Mouse (Mus musculus) hindbrain, embryonic 10.5 days (tissue): ENCODE data around the gene Llph. TPM values are rescaled to one million over a fixed set of nuclear protein-coding genes. Genes with fewer than 3 reads are reported as not detected.

Source experiments
- DNase-seq: peaks from one replicate; pipeline ENCODE4 v3.0.0-alpha.2; 2017; ENCODE audit warnings: low spot score
- H3K27ac ChIP-seq: fragments of 300-500 bp; sonication (generic); 2 replicates; pipeline ENCODE4 v1.5.1; 2016; ENCODE audit warnings: mild to moderate bottlenecking, moderate library complexity
- H3K27me3 ChIP-seq: fragments of 300-500 bp; sonication (generic); 2 replicates; pipeline ENCODE4 v1.6.1; 2016; ENCODE audit warnings: mild to moderate bottlenecking; ENCODE audit not compliant: poor library complexity, insufficient read depth, severe bottlenecking
- H3K36me3 ChIP-seq: fragments of 300-500 bp; sonication (generic); 2 replicates; pipeline ENCODE4 v1.6.1; 2016; ENCODE audit warnings: mild to moderate bottlenecking, moderate library complexity
- H3K4me1 ChIP-seq: fragments of 300-500 bp; sonication (generic); replicated peaks from 2 replicates; pipeline ENCODE4 v1.6.1; 2016; ENCODE audit warnings: mild to moderate bottlenecking
- H3K4me3 ChIP-seq: fragments of 300-500 bp; sonication (generic); 2 replicates; pipeline ENCODE4 v1.5.1; 2016; ENCODE audit warnings: mild to moderate bottlenecking, moderate library complexity
- H3K9me3 ChIP-seq: fragments of 300-500 bp; sonication (generic); 2 replicates; pipeline ENCODE4 v1.6.1; 2016; ENCODE audit warnings: mild to moderate bottlenecking, moderate library complexity
- WGBS: fragments of 180-500 bp; shearing (Covaris S2); methylation state at CpG from one replicate; pipeline ENCODE4 v1.1.7; 2016; 5-methylcytosine and 5-hydroxymethylcytosine counted together
- polyA plus RNA-seq: library from polyadenylated mRNA; unstranded; fragments of >200 nt; fragmentation: Nextera tagmentation; extraction: Ambion mirVana; gene quantifications from 2 replicates; pipeline ENCODE4 v1.2.1, GENCODE M21; 2016

Gene Llph
- polyA plus RNA-seq, result 50.5 and 64.5 TPM in 2 replicates

DNA sequence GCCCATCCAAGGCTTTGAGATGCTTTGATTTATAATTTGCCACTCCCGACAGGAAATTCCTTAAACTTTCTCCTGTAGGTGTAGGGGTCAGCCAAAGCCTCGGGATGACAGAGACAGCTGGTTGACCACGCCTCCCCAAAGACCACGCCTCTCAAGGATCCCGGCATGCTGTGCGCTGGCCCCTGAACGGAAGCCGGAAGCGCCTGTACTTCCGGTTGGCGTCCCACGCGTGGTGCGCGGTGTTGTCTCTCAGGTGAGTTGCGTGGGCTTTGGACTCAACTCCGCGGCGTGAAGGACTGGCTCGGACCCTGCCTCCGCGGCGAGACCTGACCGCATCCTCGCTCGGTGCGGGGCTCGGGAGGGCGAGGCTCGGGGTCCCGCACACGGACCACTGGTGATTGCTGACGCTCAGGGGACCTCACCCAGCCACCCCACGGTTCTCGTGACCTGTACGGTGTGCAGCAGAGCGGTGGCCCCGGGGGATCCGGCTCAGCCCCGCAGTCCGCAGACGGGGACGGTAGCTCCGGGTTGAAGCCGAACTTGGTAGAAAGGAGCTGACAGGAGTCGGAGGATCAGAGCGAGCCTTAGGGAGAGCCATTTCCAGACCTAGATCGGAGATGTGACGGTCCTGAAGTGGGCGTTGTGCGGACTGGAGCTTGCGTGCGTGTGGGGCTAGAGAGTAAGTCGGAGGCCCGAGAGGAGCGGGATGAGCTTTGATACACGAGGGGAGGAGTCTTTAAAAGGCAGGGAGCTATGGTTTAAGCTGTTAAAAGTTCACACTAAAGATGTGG lies at the start of gene Llph:
TSS of gene Llph (plus strand) at position 200 of the 791 bp plus-strand sequence.
- under 1% methylated on average over 57 of the region's 57 CpGs for WGBS
- Histone ChIP-seq H3K4me1 (peaks cover 16% of the 10 kb centered on the region), H3K27ac (peak within 1 kb of the TSS; percentile 91), H3K36me3 (peaks cover 44% of the 10 kb centered on the region), H3K4me3 (peak within 1 kb of the TSS; percentile 100), H3K9me3 (no peaks in the 10 kb centered on the region), H3K27me3 (no peaks in the 10 kb centered on the region)
- DNase-seq, result peak; percentile 87

DNA sequence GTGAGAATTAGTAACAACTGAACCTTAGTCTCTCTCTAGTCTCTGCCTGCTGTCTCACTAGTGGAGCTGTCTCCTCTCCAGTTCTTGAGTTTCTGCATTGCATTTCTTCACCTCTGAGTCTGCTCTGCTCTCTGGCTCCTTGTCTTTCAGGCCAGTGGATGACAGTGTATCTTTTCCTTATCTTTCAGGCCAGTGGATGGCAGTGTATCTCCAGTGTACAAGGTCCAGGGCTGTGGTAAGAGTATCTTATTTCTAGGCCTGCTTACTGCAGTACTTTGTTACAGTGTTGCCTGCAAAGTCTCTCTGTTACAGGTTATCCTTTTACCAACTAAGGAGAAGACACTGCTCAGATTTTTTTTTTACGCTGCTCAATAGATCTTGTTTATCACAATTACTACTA lies 44.0 kb upstream of the Llph start:
- H3K4me1 ChIP-seq, result no peaks in the 10 kb centered on the region
- DNase-seq, result no peak
- H3K9me3 ChIP-seq, result 0 out of 2 replicates have a peak, but pooled peaks cover 3% of the 10 kb centered on the region
- no peaks in the 10 kb centered on the region for H3K36me3 ChIP-seq
- H3K27me3 ChIP-seq, result no peaks in the 10 kb centered on the region
- H3K4me3 ChIP-seq, result no peak overlapping the region
- 91% methylated on average over 1 of the region's 1 CpGs for WGBS
- H3K27ac ChIP-seq, result no peak overlapping the region

DNA sequence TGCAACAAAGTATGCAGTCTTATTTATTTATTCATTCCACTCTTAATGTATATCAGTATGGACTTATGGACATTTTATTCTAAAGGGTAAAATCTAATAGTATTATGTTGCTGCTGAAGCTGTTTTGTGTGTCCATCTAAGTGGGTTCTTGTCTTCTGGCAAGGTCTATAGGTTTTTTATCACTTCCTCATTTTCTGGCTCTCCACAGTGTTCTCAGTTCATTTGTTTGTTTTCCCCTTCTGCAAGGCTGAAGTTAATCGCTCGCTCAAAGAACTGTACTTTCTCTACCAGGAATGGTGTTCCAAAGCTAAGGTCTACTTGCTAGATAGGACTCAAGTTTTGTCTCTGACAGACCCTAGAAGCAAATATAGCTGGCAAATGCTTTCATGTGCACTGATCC lies 43.5 kb upstream of the Llph start:
- Histone ChIP-seq H3K27me3 (no peaks in the 10 kb centered on the region), H3K27ac (no peak overlapping the region), H3K9me3 (0 out of 2 replicates have a peak, but pooled peaks cover 3% of the 10 kb centered on the region), H3K36me3 (no peaks in the 10 kb centered on the region), H3K4me3 (no peak overlapping the region), H3K4me1 (no peaks in the 10 kb centered on the region)
- WGBS, result 89% methylated on average over 2 of the region's 2 CpGs
- no peak for DNase-seq

GRCm38 (mm10) chr10:120188513-120188912 lies 38.4 kb upstream of the Llph start:
- no peak for DNase-seq
- 81% methylated on average over 2 of the region's 2 CpGs for WGBS

GRCm38 (mm10) chr10:120189276-120189675 lies 37.6 kb upstream of the Llph start:
- Histone ChIP-seq H3K9me3 (0 out of 2 replicates have a peak, but pooled peaks cover 3% of the 10 kb centered on the region), H3K4me3 (no peak overlapping the region), H3K36me3 (no peaks in the 10 kb centered on the region), H3K27ac (no peak overlapping the region), H3K4me1 (peaks cover 6% of the 10 kb centered on the region; the same call in 1 of the 2 replicates), H3K27me3 (no peaks in the 10 kb centered on the region)
- DNase-seq, result no peak
- WGBS, result 73% methylated on average over 11 of the region's 11 CpGs

More at GRCm38 (mm10) chr10:120188513-120188912, 38.4 kb upstream of the Llph start:
- Histone ChIP-seq H3K27me3 (no peaks in the 10 kb centered on the region), H3K27ac (no peak overlapping the region), H3K4me3 (no peak overlapping the region), H3K9me3 (0 out of 2 replicates have a peak, but pooled peaks cover 3% of the 10 kb centered on the region), H3K36me3 (no peaks in the 10 kb centered on the region), H3K4me1 (peaks cover 6% of the 10 kb centered on the region; the same call in 1 of the 2 replicates)

- DNase-seq, result no peak
- H3K27ac ChIP-seq, result no peak overlapping the region
- no peaks in the 10 kb centered on the region for H3K36me3 ChIP-seq
- H3K4me1 ChIP-seq, result peaks cover 6% of the 10 kb centered on the region; the same call in 1 of the 2 replicates
- no peak overlapping the region for H3K4me3 ChIP-seq
- no peaks in the 10 kb centered on the region for H3K27me3 ChIP-seq
- 32% methylated on average over 6 of the region's 6 CpGs for whole genome bisulfite sequencing
- H3K9me3 ChIP-seq, result 0 out of 2 replicates have a peak, but pooled peaks cover 3% of the 10 kb centered on the region
Observed at GRCm38 (mm10) chr10:120189782-120190181, 37.1 kb upstream of the Llph start.

- 91% methylated on average over 6 of the region's 6 CpGs for WGBS
- Histone ChIP-seq H3K36me3 (no peaks in the 10 kb centered on the region), H3K9me3 (0 out of 2 replicates have a peak, but pooled peaks cover 3% of the 10 kb centered on the region), H3K4me1 (peaks cover 6% of the 10 kb centered on the region; the same call in 1 of the 2 replicates), H3K27ac (no peak overlapping the region), H3K4me3 (no peak overlapping the region), H3K27me3 (no peaks in the 10 kb centered on the region)
- no peak for DNase-seq
Observed at GRCm38 (mm10) chr10:120191165-120191564, 35.7 kb upstream of the Llph start.

- 88% methylated on average over 4 of the region's 4 CpGs for WGBS
- no peak for DNase-seq
- Histone ChIP-seq H3K9me3 (no peaks in the 10 kb centered on the region), H3K36me3 (no peaks in the 10 kb centered on the region), H3K27me3 (no peaks in the 10 kb centered on the region), H3K4me3 (no peak overlapping the region), H3K4me1 (peaks cover 6% of the 10 kb centered on the region; the same call in 1 of the 2 replicates), H3K27ac (no peak overlapping the region)
Observed at GRCm38 (mm10) chr10:120192278-120192677, 34.6 kb upstream of the Llph start.

DNA sequence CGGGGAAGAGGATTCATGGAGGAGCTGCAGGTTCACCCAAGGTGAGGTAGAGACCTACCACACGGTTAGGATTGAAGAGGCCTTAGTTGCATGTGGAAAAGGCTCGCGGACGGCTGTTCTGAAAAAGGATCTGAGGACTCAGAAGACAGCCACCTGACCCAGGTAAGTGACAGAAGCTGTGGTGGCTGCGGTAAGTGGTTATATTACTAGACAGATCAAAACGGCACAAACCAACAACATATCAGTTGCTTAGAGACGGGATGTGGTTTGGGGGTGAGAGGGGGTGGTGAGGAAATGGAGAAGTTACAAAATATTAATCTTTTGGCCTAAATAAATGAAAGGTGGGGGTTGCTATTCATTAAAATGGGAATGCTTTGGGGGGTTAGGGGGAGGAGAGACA lies 33.6 kb upstream of the Llph start:
- H3K36me3 ChIP-seq, result no peaks in the 10 kb centered on the region
- peaks cover 8% of the 10 kb centered on the region; the same call in 1 of the 2 replicates for H3K27me3 ChIP-seq
- H3K27ac ChIP-seq, result no peak overlapping the region
- WGBS, result 96% methylated on average over 8 of the region's 8 CpGs
- no peak overlapping the region for H3K4me3 ChIP-seq
- no peak for DNase-seq
- H3K4me1 ChIP-seq, result peaks cover 6% of the 10 kb centered on the region; the same call in 1 of the 2 replicates
- no peaks in the 10 kb centered on the region for H3K9me3 ChIP-seq

GRCm38 (mm10) chr10:120197061-120197835 lies 29.6 kb upstream of the Llph start:
- Histone ChIP-seq H3K4me1 (peaks cover 9% of the 10 kb centered on the region; the same call in 1 of the 2 replicates), H3K4me3 (no peak overlapping the region), H3K36me3 (no peaks in the 10 kb centered on the region), H3K9me3 (no peaks in the 10 kb centered on the region), H3K27ac (no peak overlapping the region), H3K27me3 (peaks cover 35% of the 10 kb centered on the region)
- no peak for DNase-seq
- 82% methylated on average over 14 of the region's 14 CpGs for WGBS

DNA sequence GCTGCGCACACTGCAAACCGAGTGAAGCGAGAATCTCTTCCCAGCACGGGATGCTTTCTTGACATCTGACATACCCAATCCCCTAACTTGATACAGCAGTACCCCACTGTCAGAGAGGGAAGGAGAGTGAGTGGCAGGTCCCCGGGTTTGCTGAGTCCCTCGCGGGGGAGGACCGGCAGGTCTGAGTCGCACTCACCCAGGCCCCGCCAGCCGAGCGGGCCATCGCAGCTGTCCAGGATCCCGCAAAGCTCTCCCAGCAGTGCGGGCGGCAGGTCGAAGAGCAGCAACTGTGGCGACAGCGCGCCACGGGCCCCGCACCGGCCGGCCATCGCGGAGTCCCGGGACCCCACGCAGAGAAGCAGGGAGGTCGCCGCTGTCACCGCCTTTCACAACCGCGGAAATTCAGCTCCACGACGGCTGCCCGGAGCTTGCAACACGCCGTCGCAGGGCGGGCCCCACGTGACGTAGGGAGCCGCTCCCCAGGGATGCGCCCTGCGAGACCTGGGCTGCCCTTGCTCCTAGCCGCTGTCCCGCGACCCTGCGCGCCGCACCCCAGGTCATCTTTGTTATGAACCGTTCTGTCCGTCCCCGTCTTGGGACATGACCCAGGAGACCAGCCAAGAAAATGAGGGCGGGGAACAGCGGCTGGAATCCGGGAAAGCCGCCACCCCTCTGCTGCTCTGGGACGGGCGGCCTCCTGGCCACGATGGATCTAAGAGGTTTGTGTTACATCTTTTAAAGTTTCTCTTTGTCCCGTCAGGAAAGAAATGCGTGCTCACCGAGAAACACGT lies 25.5 kb upstream of the Llph start, which contains the start of gene Tmbim4:
TSS of gene Tmbim4 (plus strand) at position 460 of the 791 bp plus-strand sequence.
- peak within 1 kb of the TSS; percentile 66 for H3K4me3 ChIP-seq
- DNase-seq, result peak; percentile 63
- H3K27ac ChIP-seq, result peak within 1 kb of the TSS; percentile 80
- H3K9me3 ChIP-seq, result no peaks in the 10 kb centered on the region
- H3K27me3 ChIP-seq, result peaks cover 49% of the 10 kb centered on the region
- WGBS, result 1% methylated on average over 65 of the region's 65 CpGs
- H3K36me3 ChIP-seq, result no peaks in the 10 kb centered on the region
- H3K4me1 ChIP-seq, result peaks cover 9% of the 10 kb centered on the region; the same call in 1 of the 2 replicates

GRCm38 (mm10) chr10:120201961-120202402 lies 24.9 kb upstream of the Llph start, which contains the start of gene Irak3:
TSS of gene Irak3 (minus strand) at chr10:120202130.
- DNase-seq, result peak; percentile 85
- 2% methylated on average over 13 of the region's 13 CpGs for WGBS
- Histone ChIP-seq H3K9me3 (no peaks in the 10 kb centered on the region), H3K4me1 (peaks cover 9% of the 10 kb centered on the region; the same call in 1 of the 2 replicates), H3K4me3 (peak within 1 kb of the TSS; percentile 66), H3K36me3 (no peaks in the 10 kb centered on the region), H3K27me3 (peaks cover 49% of the 10 kb centered on the region), H3K27ac (peak within 1 kb of the TSS; percentile 80)
